Mouse (Mus musculus): ENCODE measurements around the gene F830045P16Rik. TPM values are rescaled to one million over a fixed set of nuclear protein-coding genes. Genes with fewer than 3 reads are reported as not detected.

The F830045P16Rik gene
- polyA plus RNA-seq, 1 experiment from 2014 or later = 0.10 TPM

DNA sequence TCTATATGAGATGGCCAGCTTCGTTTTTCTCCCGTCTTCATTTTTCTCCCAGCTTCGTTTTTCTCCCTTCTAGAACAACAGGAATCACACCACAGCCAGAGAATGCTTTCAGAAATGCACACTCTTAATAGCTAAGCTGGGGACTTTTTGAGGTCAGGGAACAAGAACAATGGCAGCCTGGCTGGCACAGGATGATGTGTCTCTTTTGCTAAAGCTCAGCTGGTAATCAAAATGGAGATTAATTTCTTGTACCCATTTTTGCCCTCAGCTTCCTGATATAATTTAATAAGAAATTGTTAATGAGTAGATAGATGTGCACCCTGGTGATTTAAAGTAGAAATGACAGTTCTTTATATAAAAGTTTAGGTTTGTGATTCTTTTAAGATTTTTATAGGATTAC lies 112.7 kb downstream of the F830045P16Rik start:
- Histone ChIP-seq H3K4me2 (replicated peaks) (no peak overlapping the region), H3K4me1 (no peaks in the 10 kb centered on the region), H3K27me3 (no peaks in the 10 kb centered on the region), H3K4me3 (no peak overlapping the region), H3K27ac (no peak overlapping the region), H3K9ac (no peak overlapping the region), H3K9me3 (replicated peaks) (peaks cover 5% of the 10 kb centered on the region; the same call in 1 of the 2 replicates), H3K36me3 (no peaks in the 10 kb centered on the region)
- WGBS = 56% methylated on average over 3 of the region's 3 CpGs
- no peak for ATAC-seq (ENCODE audit: low FRiP score)

DNA sequence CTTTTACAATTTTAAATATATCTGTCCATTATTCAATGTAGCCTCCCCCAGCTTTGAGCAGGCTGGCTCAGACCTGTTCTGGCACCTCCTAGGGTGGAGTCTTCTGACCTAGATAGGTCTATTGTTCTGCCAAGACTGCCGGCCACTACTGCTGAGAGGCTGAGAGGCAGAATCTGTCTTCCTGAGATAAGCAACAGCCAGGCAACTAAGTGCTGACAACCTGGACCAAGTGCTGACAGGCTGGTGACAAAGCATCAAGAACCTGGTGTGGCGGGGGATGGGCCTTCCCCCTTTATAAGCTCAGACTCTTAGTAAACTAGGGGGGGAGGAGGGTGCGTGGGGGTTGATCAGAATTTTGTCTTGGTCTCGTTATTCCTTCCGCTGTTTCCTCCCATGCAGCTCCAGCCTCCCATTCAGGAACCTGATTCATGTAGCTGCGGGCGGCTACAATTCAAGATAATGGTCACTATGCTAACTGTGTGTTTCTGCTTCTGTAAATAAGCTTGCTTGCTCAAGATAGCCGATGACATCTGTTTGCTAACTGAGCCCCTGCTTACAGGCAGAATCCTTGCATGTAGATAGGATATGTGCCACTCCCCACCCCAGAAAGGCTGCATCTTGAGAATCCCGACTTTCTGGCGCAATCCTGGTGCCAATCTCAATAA lies 115.4 kb downstream of the F830045P16Rik start:
- Histone ChIP-seq H3K9me3 (replicated peaks) (peaks cover 5% of the 10 kb centered on the region; the same call in 1 of the 2 replicates), H3K36me3 (no peaks in the 10 kb centered on the region), H3K4me3 (no peak overlapping the region), H3K4me1 (no peaks in the 10 kb centered on the region), H3K27me3 (no peaks in the 10 kb centered on the region), H3K4me2 (replicated peaks) (no peak overlapping the region), H3K9ac (no peak overlapping the region), H3K27ac (no peak overlapping the region)
- 91% methylated on average over 10 of the region's 10 CpGs for WGBS
- no peak for ATAC-seq (ENCODE audit: low FRiP score)

GRCm38 (mm10) chr2:129419361-129419880 lies 117.0 kb downstream of the F830045P16Rik start:
- Histone ChIP-seq H3K27ac (no peak overlapping the region), H3K27me3 (no peaks in the 10 kb centered on the region), H3K9me3 (replicated peaks) (peaks cover 5% of the 10 kb centered on the region; the same call in 1 of the 2 replicates), H3K9ac (no peak overlapping the region), H3K4me2 (replicated peaks) (no peak overlapping the region), H3K4me1 (no peaks in the 10 kb centered on the region), H3K4me3 (no peak overlapping the region), H3K36me3 (no peaks in the 10 kb centered on the region)
- WGBS = 82% methylated on average over 3 of the region's 3 CpGs
- no peak for ATAC-seq (ENCODE audit: low FRiP score)

GRCm38 (mm10) chr2:129414593-129414992 lies 121.8 kb downstream of the F830045P16Rik start:
- Histone ChIP-seq H3K4me1 (no peaks in the 10 kb centered on the region), H3K27me3 (no peaks in the 10 kb centered on the region), H3K9ac (no peak overlapping the region), H3K4me2 (replicated peaks) (no peak overlapping the region), H3K36me3 (no peaks in the 10 kb centered on the region), H3K27ac (no peak overlapping the region), H3K9me3 (replicated peaks) (no peaks in the 10 kb centered on the region), H3K4me3 (no peak overlapping the region)
- 84% methylated on average over 3 of the region's 3 CpGs for WGBS
- ATAC-seq (ENCODE audit: low FRiP score) = no peak

DNA sequence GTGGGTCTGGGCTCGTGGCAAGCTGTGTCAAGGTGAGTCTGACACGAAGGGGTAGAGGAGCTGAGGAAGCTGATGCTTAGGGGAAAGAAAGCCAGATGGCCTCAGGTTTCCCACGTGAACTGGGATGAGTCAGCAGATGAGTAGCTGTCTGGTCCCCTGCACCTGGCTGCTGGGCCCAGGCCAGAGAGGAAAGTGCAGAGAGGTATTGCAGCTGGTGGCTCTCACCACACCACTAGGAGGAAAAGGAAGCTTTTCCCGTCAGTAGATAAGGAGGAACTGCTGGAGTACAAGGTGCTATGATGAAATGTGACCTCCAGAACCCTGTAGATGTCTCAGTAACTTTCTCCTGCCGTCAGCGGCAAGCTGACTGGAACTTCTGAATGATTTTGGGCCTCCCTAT lies 122.9 kb downstream of the F830045P16Rik start:
- H3K4me1 ChIP-seq = no peaks in the 10 kb centered on the region
- H3K9ac ChIP-seq = no peak overlapping the region
- ATAC-seq (ENCODE audit: low FRiP score) = no peak
- no peaks in the 10 kb centered on the region for H3K9me3 ChIP-seq (replicated peaks)
- H3K27me3 ChIP-seq = no peaks in the 10 kb centered on the region
- no peak overlapping the region for H3K4me2 ChIP-seq (replicated peaks)
- H3K36me3 ChIP-seq = no peaks in the 10 kb centered on the region
- WGBS = 72% methylated on average over 6 of the region's 6 CpGs
- H3K27ac ChIP-seq = no peak overlapping the region
- H3K4me3 ChIP-seq = no peak overlapping the region

GRCm38 (mm10) chr2:129411651-129412050 lies 124.8 kb downstream of the F830045P16Rik start:
- Histone ChIP-seq H3K36me3 (no peaks in the 10 kb centered on the region), H3K4me1 (no peaks in the 10 kb centered on the region), H3K27me3 (no peaks in the 10 kb centered on the region), H3K4me3 (no peak overlapping the region), H3K27ac (no peak overlapping the region), H3K9ac (no peak overlapping the region), H3K4me2 (replicated peaks) (no peak overlapping the region), H3K9me3 (replicated peaks) (no peaks in the 10 kb centered on the region)
- 81% methylated on average over 3 of the region's 3 CpGs for WGBS
- ATAC-seq (ENCODE audit: low FRiP score) = no peak

GRCm38 (mm10) chr2:129410344-129410743 lies 126.1 kb downstream of the F830045P16Rik start:
- H3K27ac ChIP-seq = no peak overlapping the region
- H3K9me3 ChIP-seq (replicated peaks) = no peaks in the 10 kb centered on the region
- no peaks in the 10 kb centered on the region for H3K36me3 ChIP-seq
- 93% methylated on average over 7 of the region's 7 CpGs for WGBS
- H3K9ac ChIP-seq = no peak overlapping the region
- no peak overlapping the region for H3K4me3 ChIP-seq
- H3K4me1 ChIP-seq = no peaks in the 10 kb centered on the region
- ATAC-seq (ENCODE audit: low FRiP score) = no peak
- H3K27me3 ChIP-seq = no peaks in the 10 kb centered on the region
- H3K4me2 ChIP-seq (replicated peaks) = no peak overlapping the region

GRCm38 (mm10) chr2:129408476-129408875 lies 127.9 kb downstream of the F830045P16Rik start:
- Histone ChIP-seq H3K9ac (no peak overlapping the region), H3K4me1 (no peaks in the 10 kb centered on the region), H3K27ac (no peak overlapping the region), H3K36me3 (no peaks in the 10 kb centered on the region), H3K27me3 (no peaks in the 10 kb centered on the region), H3K9me3 (replicated peaks) (no peaks in the 10 kb centered on the region), H3K4me2 (replicated peaks) (no peak overlapping the region), H3K4me3 (no peak overlapping the region)
- no peak; the same call in 1 of the 2 replicates for ATAC-seq (ENCODE audit: low FRiP score)
- WGBS = 23% methylated on average over 18 of the region's 18 CpGs

Other genes with a start within 250 kb of the F830045P16Rik start
- gene Ckap2l, start 239.4 kb downstream of the F830045P16Rik start, polyA plus RNA-seq (2016; fragmentation: Nextera tagmentation; extraction: Ambion mirVana) = 33.8 and 37.6 TPM in 2 replicates
- gene Il1a, start 226.6 kb downstream of the F830045P16Rik start, polyA plus RNA-seq (2016; fragmentation: Nextera tagmentation; extraction: Ambion mirVana) = 0.12 and 0.39 TPM in 2 replicates
- gene Il1b, start 165.5 kb downstream of the F830045P16Rik start, polyA plus RNA-seq (2016; fragmentation: Nextera tagmentation; extraction: Ambion mirVana) = not detected in 2 replicates
- gene Sirpa, start 56.2 kb upstream of the F830045P16Rik start, polyA plus RNA-seq (2016; fragmentation: Nextera tagmentation; extraction: Ambion mirVana) = 27.5 and 29.2 TPM in 2 replicates
- gene Pdyn, start 163.2 kb upstream of the F830045P16Rik start, polyA plus RNA-seq (2016; fragmentation: Nextera tagmentation; extraction: Ambion mirVana) = 7.5 and 10.3 TPM in 2 replicates

All from hindbrain, embryonic 12.5 days (tissue).